Mouse (Mus musculus): ENCODE data around the gene Cep95. TPM values are rescaled to one million over a fixed set of nuclear protein-coding genes. Genes with fewer than 3 reads are reported as not detected.
A peak's percentile ranks its signal among the peaks of the same experiment; 100 is the strongest.
"Not testable (repeated sequence)": the region's sequence is repeated elsewhere in the genome, so short reads cannot be mapped to it uniquely, and the experiment has no call there.

The Cep95 gene
- total RNA-seq, 2 experiments from 2014 or later, result 16.4 to 18.3 TPM

DNA sequence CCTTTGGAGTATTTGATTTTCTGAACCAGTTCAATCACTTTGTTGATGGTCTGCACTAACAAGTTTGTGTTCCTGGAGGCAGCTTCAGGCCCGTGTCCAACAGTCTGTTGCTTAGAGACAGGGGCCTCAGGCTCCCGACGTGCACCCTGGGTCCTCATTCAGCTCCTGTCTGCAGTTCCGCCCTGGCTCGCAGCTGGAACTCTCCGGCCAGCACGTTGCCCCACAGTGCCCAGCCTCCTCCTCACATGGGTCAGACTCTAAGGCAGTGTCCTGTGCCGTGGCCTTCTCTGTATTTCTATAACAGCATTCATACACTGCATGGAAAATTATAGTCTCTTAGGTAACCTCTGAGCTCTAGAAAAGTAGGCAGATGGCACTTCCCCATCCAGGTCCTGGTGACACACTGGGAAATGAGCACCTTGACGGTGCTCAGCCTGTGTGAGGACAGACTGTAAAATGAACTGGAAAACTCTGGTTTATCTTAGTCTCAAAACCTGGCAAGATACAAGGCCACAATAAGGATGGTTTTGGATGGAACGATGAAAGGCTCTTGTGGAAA lies 13.1 kb downstream of the Cep95 start:
- ATAC-seq (replicated peaks; ENCODE audit: poor library complexity, severe bottlenecking), result no peak

- not testable (repeated sequence) for ATAC-seq (replicated peaks; ENCODE audit: poor library complexity, severe bottlenecking)
These were observed 18.4 kb downstream of the Cep95 start for GRCm38 (mm10) chr11:106807442-106807841.

GRCm38 (mm10) chr11:106812410-106813136 lies 23.5 kb downstream of the Cep95 start:
- ATAC-seq (replicated peaks; ENCODE audit: poor library complexity, severe bottlenecking), result no peak

DNA sequence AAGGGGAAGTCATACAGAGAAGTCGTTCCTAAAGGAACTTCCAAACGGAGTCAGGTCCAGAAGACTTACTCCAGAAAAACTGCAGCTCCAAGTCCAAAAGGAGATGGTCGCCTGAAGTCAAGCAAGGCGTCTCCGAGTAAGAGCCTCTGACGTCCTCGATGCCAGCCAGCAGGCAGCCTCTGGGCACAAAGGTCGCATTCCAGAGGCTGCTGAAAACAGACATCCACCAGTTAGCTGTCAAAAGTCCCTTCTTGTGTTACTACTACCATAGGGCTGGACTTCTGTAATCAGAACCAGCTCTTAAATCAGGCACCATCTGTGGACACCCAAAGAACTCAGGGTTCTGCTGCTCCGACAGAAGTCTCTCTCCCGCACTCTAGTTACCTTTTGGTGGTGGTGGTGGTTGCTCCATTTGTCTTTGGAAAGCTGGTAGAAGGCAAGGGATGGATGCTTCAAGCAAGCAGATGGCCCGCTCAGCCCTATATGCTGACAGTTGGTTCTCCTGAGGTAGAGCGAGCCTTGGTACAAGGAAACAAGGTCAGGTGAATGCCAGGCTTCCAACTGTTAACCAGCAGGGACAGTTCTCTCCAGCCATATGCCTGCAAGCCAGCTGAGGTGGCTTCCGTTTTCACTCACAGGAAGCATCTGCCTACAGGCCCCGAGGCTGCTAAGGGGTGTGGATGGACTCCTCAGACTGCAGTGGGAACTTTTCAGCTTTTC lies 25.7 kb downstream of the Cep95 start:
- no peak for ATAC-seq (replicated peaks; ENCODE audit: poor library complexity, severe bottlenecking)

DNA sequence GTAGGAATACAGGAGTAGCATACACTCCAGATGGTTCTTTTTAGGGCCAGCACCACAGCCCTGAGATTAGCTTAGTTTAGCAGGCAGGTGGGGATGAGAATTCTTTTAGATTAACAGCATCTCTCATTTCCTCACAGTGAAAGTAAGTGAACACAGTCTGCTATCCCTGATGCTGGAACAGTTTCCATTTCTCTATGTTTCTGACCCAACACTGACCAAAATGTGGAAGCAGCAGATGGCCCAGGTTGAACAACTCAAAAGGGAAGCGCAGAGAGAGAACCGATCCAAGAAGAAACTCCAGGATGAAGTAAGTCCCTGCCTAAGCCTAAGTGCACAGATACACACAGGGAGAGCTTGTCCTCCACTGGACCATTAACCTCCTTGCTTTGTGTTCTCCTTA lies 26.3 kb downstream of the Cep95 start:
- no peak for ATAC-seq (replicated peaks; ENCODE audit: poor library complexity, severe bottlenecking)

DNA sequence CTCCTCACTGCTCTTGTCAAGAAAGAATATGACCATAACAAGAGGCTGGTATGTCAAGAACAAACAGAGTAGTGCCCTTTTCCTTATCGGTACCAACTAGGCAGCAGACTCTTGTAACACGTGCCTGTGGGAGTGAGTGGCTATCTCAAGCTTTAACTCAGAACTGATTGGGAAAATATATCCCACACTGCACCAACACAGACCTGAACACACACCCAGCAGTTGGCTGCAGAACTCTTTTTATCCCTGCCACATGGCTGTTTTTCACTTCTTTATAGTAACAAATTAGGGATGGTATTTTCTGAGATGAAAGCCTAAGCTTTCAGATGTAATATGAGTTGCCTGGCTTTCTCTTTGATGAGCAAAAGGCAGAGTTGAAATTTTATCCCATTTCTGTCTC lies 26.7 kb downstream of the Cep95 start:
- no peak for ATAC-seq (replicated peaks; ENCODE audit: poor library complexity, severe bottlenecking)

DNA sequence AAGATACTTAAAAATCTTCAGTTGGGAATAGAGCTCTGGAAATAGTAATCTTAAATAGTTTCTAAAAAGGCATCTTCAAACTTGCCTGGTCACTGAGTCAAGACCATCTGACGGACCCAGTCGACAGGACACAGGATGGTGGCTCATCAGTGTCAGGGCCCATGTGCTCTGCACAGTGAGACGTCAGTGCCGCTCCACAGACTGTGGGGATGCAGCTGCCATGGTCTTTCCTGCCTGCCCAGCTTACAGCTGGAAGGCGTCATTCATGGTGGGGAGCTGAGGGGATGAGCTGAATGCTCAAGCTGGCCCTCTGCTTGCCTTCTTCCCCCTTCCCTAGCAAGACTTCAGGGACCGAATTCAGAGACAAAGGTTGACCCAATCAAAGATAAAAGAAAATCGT lies 27.3 kb downstream of the Cep95 start:
- ATAC-seq (replicated peaks; ENCODE audit: poor library complexity, severe bottlenecking), result no peak

DNA sequence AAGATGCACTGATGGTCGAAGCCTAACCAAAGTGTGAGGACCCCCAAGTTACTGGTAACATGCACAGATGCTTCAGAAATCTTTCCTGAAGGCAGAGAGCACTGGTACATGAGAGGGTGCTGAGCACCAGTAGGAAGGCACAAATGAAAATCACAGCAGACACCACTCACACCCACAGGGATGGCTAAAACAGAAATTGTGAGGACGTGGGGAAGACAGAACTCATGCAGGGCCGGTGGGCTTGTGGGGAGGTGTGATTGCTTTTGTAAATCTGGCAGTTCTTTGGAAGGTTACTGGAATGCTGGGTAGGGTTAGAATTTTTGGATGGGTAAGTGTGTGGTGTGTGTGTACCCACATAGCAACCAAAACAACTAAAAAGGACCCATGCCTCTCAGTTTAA lies 28.1 kb downstream of the Cep95 start:
- ATAC-seq (replicated peaks; ENCODE audit: poor library complexity, severe bottlenecking), result no peak

- ATAC-seq (replicated peaks; ENCODE audit: poor library complexity, severe bottlenecking), result no peak
These were observed 28.8 kb downstream of the Cep95 start for GRCm38 (mm10) chr11:106817808-106818207.

DNA sequence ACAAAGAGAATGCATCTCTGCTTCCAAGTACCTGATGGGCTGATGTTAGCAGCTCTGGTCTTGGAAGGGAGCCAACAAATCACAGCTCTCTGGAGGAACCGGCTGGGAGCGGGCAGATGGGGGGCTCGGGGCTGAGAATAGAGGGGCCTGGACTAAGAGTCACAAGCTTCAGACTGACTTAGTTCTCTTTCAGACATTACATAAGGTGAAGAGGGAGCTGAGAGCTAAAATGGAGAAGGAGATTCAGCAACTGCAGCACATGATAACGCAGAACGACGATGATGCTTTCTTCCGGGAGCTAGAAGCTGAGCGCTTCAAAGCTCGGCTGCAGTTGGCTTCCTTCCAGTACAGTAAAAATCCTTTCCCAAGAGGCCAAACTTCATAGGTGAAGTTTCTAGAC lies 29.3 kb downstream of the Cep95 start:
- no peak for ATAC-seq (replicated peaks; ENCODE audit: poor library complexity, severe bottlenecking)

- ATAC-seq (replicated peaks; ENCODE audit: poor library complexity, severe bottlenecking), result peak; percentile 92
These were observed 30.5 kb downstream of the Cep95 start for GRCm38 (mm10) chr11:106819595-106819994.

- no peak for ATAC-seq (replicated peaks; ENCODE audit: poor library complexity, severe bottlenecking)
These were observed 31.2 kb downstream of the Cep95 start for GRCm38 (mm10) chr11:106820252-106820651.

- peak; percentile 40; the same call in 1 of the 2 replicates for ATAC-seq (replicated peaks; ENCODE audit: poor library complexity, severe bottlenecking)
These were observed 31.9 kb downstream of the Cep95 start for GRCm38 (mm10) chr11:106820972-106821371.

- ATAC-seq (replicated peaks; ENCODE audit: poor library complexity, severe bottlenecking), result no peak
These were observed 32.3 kb downstream of the Cep95 start for GRCm38 (mm10) chr11:106821397-106821796.

- no peak for ATAC-seq (replicated peaks; ENCODE audit: poor library complexity, severe bottlenecking)
These were observed 33.4 kb downstream of the Cep95 start for GRCm38 (mm10) chr11:106822491-106822890.

DNA sequence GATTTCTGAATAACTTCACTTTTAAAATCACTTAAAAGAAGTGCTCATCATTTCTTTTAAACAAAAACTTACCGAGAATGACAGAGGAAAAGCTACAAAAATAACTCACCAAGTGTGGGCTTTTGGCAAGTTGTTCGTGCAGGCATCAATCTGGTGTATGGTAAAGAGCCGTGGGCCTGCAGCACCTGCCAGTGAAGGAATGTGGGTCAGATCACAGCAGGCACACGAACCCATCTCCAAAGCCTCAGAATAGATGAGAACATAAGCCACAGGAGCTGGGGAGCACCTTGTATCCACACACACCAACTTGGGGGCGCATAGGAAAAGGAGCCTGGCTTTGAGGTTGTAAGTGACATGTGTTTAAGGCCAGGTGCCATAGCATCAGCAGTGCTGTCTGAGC lies 33.9 kb downstream of the Cep95 start:
- no peak for ATAC-seq (replicated peaks; ENCODE audit: poor library complexity, severe bottlenecking)

DNA sequence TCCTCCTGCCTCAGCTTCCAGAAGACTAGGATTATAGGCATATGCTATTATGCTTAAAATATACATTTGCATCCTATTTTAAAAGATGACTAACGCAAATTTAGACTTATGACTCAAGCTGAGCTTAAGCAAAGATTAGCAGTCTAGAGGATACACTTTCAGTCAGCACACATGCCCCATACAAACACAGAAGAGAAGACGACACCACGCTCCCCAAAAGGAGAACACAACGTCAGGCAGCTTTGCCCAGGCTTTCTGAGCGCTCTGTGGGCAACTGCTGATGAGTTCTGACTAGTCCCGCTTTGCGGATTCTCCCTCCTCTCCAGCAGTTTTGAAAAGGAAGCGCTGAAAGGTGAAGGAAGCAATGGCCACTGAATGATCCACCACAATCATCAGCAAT lies 34.7 kb downstream of the Cep95 start:
- no peak for ATAC-seq (replicated peaks; ENCODE audit: poor library complexity, severe bottlenecking)

- no peak for ATAC-seq (replicated peaks; ENCODE audit: poor library complexity, severe bottlenecking)
These were observed 35.4 kb downstream of the Cep95 start for GRCm38 (mm10) chr11:106824403-106824802.

DNA sequence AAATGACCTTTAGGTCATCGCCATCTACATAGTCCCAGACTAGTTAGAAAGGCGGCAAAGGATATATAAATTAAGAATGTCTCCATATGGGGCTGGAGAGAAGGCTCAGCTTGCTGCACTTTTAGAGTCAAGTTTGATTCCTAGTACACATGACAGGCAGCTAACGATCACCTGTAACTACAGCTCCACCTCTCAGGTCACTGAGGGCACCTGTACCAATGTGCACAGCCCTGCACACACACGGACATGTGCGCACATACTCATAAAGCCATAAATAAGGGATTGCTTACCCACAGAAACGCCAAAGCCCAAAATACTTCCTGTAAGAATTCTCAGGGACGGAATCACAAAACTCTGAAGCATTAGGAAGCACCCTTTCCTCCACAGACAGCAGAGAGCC lies 39.0 kb downstream of the Cep95 start:
- no peak for ATAC-seq (replicated peaks; ENCODE audit: poor library complexity, severe bottlenecking)

DNA sequence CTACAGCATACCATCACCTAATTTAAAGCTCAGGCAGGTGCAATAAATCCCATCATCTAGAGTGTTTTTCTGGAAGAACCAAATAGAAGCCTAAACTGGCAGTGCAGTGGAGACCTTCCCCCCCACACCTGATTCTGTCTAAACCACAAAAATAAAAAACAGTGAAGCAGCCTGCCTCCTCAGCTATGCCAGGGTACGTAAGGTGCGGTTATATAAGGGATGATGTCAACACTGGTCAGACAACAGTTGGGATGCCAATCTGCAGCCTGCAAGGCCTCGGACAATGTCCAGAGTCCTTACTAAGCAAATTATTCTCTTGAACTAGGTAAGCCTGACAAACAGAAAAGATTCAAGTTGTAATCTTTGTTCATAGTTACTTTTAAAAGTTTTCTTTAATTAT lies 53.0 kb downstream of the Cep95 start:
- no peak for ATAC-seq (replicated peaks; ENCODE audit: poor library complexity, severe bottlenecking)

- ATAC-seq (replicated peaks; ENCODE audit: poor library complexity, severe bottlenecking), result no peak
These were observed 62.4 kb downstream of the Cep95 start for GRCm38 (mm10) chr11:106851438-106851837.
